Mouse (Mus musculus): Measurements from ENCODE around the gene Tmem251. TPM values are rescaled to one million over a fixed set of nuclear protein-coding genes. Genes with fewer than 3 reads are reported as not detected.

Tmem251 gene
- polyA plus RNA-seq, 2 experiments = 2.0 to 6.7 TPM

- H3K27ac ChIP-seq = no peak overlapping the region
- DNase-seq (ENCODE audit: low read depth in 3 of 3, low spot score in 3 of 3) (no peak), ATAC-seq (ENCODE audit: insufficient read depth) (0 out of 2 replicates have a peak, but pooled peaks have one; percentile 40)
- H3K36me3 ChIP-seq (replicated peaks; ENCODE audit: control insufficient read depth, insufficient read depth, low read depth) = no peaks in the 10 kb centered on the region
- no peak for TF ChIP-seq EP300 (IDR thresholded peaks at IDR 0.05; ENCODE audit: low read depth)
- TF ChIP-seq CTCF (IDR thresholded peaks at IDR 0.05; ENCODE audit: low read depth) = peak; percentile 82
- WGBS (ENCODE audit: insufficient replicate concordance) = 38% methylated on average over 13 of the region's 13 CpGs
- H3K9ac ChIP-seq (replicated peaks) = no peak overlapping the region
- H3K4me2 ChIP-seq (ENCODE audit: low read depth) = no peak overlapping the region
- no peaks in the 10 kb centered on the region for H3K27me3 ChIP-seq (ENCODE audit: control insufficient read depth, insufficient read depth, low read length)
- no peak overlapping the region for H3K4me3 ChIP-seq (ENCODE audit: insufficient read depth in 1 of 2, low read depth in 2 of 2, low read length in 2 of 2)
- H3K4me1 ChIP-seq (replicated peaks; ENCODE audit: control insufficient read depth in 2 of 2, insufficient read depth in 2 of 2, low read length in 1 of 2) = 0 out of 4 replicates have a peak, but pooled peaks cover 0 to 2% of the 10 kb centered on the region in 2 experiments
- no peaks in the 10 kb centered on the region for H3K9me3 ChIP-seq (ENCODE audit: control insufficient read depth, low read length)
Observed at GRCm38 (mm10) chr12:102719552-102720315, 23.8 kb upstream of the Tmem251 start.

- ATAC-seq (ENCODE audit: insufficient read depth) = no peak
- Histone ChIP-seq H3K36me3 (replicated peaks; ENCODE audit: control insufficient read depth, insufficient read depth, low read depth) (no peaks in the 10 kb centered on the region), H3K4me3 (ENCODE audit: insufficient read depth in 1 of 2, low read depth in 2 of 2, low read length in 2 of 2) (no peak overlapping the region), H3K27ac (no peak overlapping the region), H3K9me3 (ENCODE audit: control insufficient read depth, low read length) (no peaks in the 10 kb centered on the region), H3K9ac (replicated peaks) (no peak overlapping the region), H3K4me1 (replicated peaks; ENCODE audit: control insufficient read depth in 2 of 2, insufficient read depth in 2 of 2, low read length in 1 of 2) (peaks cover 0 to 7% of the 10 kb centered on the region in 2 experiments; a peak in 2 of 4 replicates), H3K4me2 (ENCODE audit: low read depth) (no peak overlapping the region), H3K27me3 (ENCODE audit: control insufficient read depth, insufficient read depth, low read length) (no peaks in the 10 kb centered on the region)
- DNase-seq (ENCODE audit: low read depth in 3 of 3, low spot score in 3 of 3) = no peak
- WGBS (ENCODE audit: insufficient replicate concordance) = 72% methylated on average over 11 of the region's 11 CpGs
- TF ChIP-seq EP300 (IDR thresholded peaks at IDR 0.05; ENCODE audit: low read depth) (no peak), CTCF (IDR thresholded peaks at IDR 0.05; ENCODE audit: low read depth) (no peak)
Observed at GRCm38 (mm10) chr12:102722451-102722850, 21.1 kb upstream of the Tmem251 start.

- no peak for ATAC-seq (ENCODE audit: insufficient read depth)
- Histone ChIP-seq H3K27me3 (ENCODE audit: control insufficient read depth, insufficient read depth, low read length) (no peaks in the 10 kb centered on the region), H3K4me2 (ENCODE audit: low read depth) (no peak overlapping the region), H3K4me3 (ENCODE audit: insufficient read depth in 1 of 2, low read depth in 2 of 2, low read length in 2 of 2) (no peak overlapping the region), H3K9ac (replicated peaks) (no peak overlapping the region), H3K4me1 (replicated peaks; ENCODE audit: control insufficient read depth in 2 of 2, insufficient read depth in 2 of 2, low read length in 1 of 2) (peaks cover 0 to 7% of the 10 kb centered on the region in 2 experiments; a peak in 2 of 4 replicates), H3K36me3 (replicated peaks; ENCODE audit: control insufficient read depth, insufficient read depth, low read depth) (no peaks in the 10 kb centered on the region), H3K9me3 (ENCODE audit: control insufficient read depth, low read length) (no peaks in the 10 kb centered on the region), H3K27ac (no peak overlapping the region)
- 71% methylated on average over 8 of the region's 8 CpGs for WGBS (ENCODE audit: insufficient replicate concordance)
- TF ChIP-seq CTCF (IDR thresholded peaks at IDR 0.05; ENCODE audit: low read depth) = no peak
- TF ChIP-seq EP300 (IDR thresholded peaks at IDR 0.05; ENCODE audit: low read depth) = no peak
- DNase-seq (ENCODE audit: low read depth in 3 of 3, low spot score in 3 of 3) = no peak
Observed at GRCm38 (mm10) chr12:102722966-102723365, 20.6 kb upstream of the Tmem251 start.

GRCm38 (mm10) chr12:102723861-102724260 lies 19.7 kb upstream of the Tmem251 start:
- 54% methylated on average over 6 of the region's 6 CpGs for WGBS (ENCODE audit: insufficient replicate concordance)
- peaks cover 0 to 7% of the 10 kb centered on the region in 2 experiments; a peak in 2 of 4 replicates for H3K4me1 ChIP-seq (replicated peaks; ENCODE audit: control insufficient read depth in 2 of 2, insufficient read depth in 2 of 2, low read length in 1 of 2)
- H3K36me3 ChIP-seq (replicated peaks; ENCODE audit: control insufficient read depth, insufficient read depth, low read depth) = no peaks in the 10 kb centered on the region
- H3K27ac ChIP-seq = no peak overlapping the region
- H3K9me3 ChIP-seq (ENCODE audit: control insufficient read depth, low read length) = no peaks in the 10 kb centered on the region
- H3K4me2 ChIP-seq (ENCODE audit: low read depth) = no peak overlapping the region
- no peak for TF ChIP-seq CTCF (IDR thresholded peaks at IDR 0.05; ENCODE audit: low read depth)
- no peak for TF ChIP-seq EP300 (IDR thresholded peaks at IDR 0.05; ENCODE audit: low read depth)
- ATAC-seq (ENCODE audit: insufficient read depth) = no peak
- no peak for DNase-seq (ENCODE audit: low read depth in 3 of 3, low spot score in 3 of 3)
- no peak overlapping the region for H3K4me3 ChIP-seq (ENCODE audit: insufficient read depth in 1 of 2, low read depth in 2 of 2, low read length in 2 of 2)
- H3K9ac ChIP-seq (replicated peaks) = no peak overlapping the region
- no peaks in the 10 kb centered on the region for H3K27me3 ChIP-seq (ENCODE audit: control insufficient read depth, insufficient read depth, low read length)

DNA sequence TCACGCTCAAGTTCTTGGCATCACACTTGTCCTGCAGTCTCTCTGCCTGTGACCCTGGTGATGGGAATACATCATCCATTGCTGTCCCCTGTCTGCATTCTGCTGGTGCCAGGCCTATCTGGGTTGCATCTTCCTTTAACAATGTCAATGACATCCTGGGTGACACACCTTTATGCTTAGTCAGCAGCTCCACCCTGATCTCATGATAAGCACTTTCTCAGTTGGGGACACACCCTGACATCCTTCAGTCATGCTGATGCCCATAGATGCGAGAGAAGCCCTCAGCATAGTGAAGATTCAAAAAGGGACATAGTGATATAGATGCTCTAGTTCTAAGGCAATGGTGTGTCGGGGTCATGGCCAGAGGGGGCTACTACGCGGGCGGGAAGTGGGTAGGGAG lies 18.4 kb upstream of the Tmem251 start:
- WGBS (ENCODE audit: insufficient replicate concordance) = 75% methylated on average over 6 of the region's 6 CpGs
- no peak for TF ChIP-seq CTCF (IDR thresholded peaks at IDR 0.05; ENCODE audit: low read depth)
- no peak for TF ChIP-seq EP300 (IDR thresholded peaks at IDR 0.05; ENCODE audit: low read depth)
- no peaks in the 10 kb centered on the region for H3K27me3 ChIP-seq (ENCODE audit: control insufficient read depth, insufficient read depth, low read length)
- no peak overlapping the region for H3K4me2 ChIP-seq (ENCODE audit: low read depth)
- H3K4me3 ChIP-seq (ENCODE audit: insufficient read depth in 1 of 2, low read depth in 2 of 2, low read length in 2 of 2) = no peak overlapping the region
- H3K27ac ChIP-seq = no peak overlapping the region
- H3K9ac ChIP-seq (replicated peaks) = no peak overlapping the region
- no peaks in the 10 kb centered on the region for H3K9me3 ChIP-seq (ENCODE audit: control insufficient read depth, low read length)
- H3K36me3 ChIP-seq (replicated peaks; ENCODE audit: control insufficient read depth, insufficient read depth, low read depth) = no peaks in the 10 kb centered on the region
- ATAC-seq (ENCODE audit: insufficient read depth) = no peak
- peaks cover 2 to 10% of the 10 kb centered on the region in 2 experiments for H3K4me1 ChIP-seq (replicated peaks; ENCODE audit: control insufficient read depth in 2 of 2, insufficient read depth in 2 of 2, low read length in 1 of 2)
- DNase-seq (ENCODE audit: low read depth in 3 of 3, low spot score in 3 of 3) = no peak
